Mouse (Mus musculus): ENCODE results near the gene Zfp36l2. TPM values are rescaled to one million over a fixed set of nuclear protein-coding genes. Genes with fewer than 3 reads are reported as not detected.
A peak's percentile ranks its signal among the peaks of the same experiment; 100 is the strongest.
"Not testable (repeated sequence)": the region's sequence is repeated elsewhere in the genome, so short reads cannot be mapped to it uniquely, and the experiment has no call there.

The Zfp36l2 gene
- 10 to 100 TPM; 26.9 to 79.1 TPM for polyA plus RNA-seq (2017; shearing (Covaris generic))

- ATAC-seq = peak; percentile 56
Measured at GRCm38 (mm10) chr17:84187727-84188373, at the start of gene Zfp36l2. Gene Zfp36l2 (minus strand): TSS chr17:84187947.

GRCm38 (mm10) chr17:84236781-84237557 lies 49.2 kb upstream of the Zfp36l2 start:
- no peak for ATAC-seq

- ATAC-seq = no peak
Measured at GRCm38 (mm10) chr17:84235399-84235928, 47.7 kb upstream of the Zfp36l2 start.

- ATAC-seq = not testable (repeated sequence)
Measured at GRCm38 (mm10) chr17:84234785-84235184, 47.0 kb upstream of the Zfp36l2 start.

GRCm38 (mm10) chr17:84233758-84234157 lies 46.0 kb upstream of the Zfp36l2 start:
- ATAC-seq = no peak

GRCm38 (mm10) chr17:84231361-84231760 lies 43.6 kb upstream of the Zfp36l2 start:
- peak; percentile 95 for ATAC-seq

- no peak for ATAC-seq
Measured at GRCm38 (mm10) chr17:84228223-84228622, 40.5 kb upstream of the Zfp36l2 start.

- peak; percentile 5 for ATAC-seq
Measured at GRCm38 (mm10) chr17:84226681-84227080, 38.9 kb upstream of the Zfp36l2 start.

- ATAC-seq = peak; percentile 68
Measured at GRCm38 (mm10) chr17:84226231-84226630, 38.5 kb upstream of the Zfp36l2 start.

GRCm38 (mm10) chr17:84224217-84224887 lies 36.6 kb upstream of the Zfp36l2 start:
- no peak for ATAC-seq

- ATAC-seq = not testable (repeated sequence)
Measured at GRCm38 (mm10) chr17:84218841-84219240, 31.1 kb upstream of the Zfp36l2 start.

- ATAC-seq = no peak
Measured at GRCm38 (mm10) chr17:84217696-84218095, 29.9 kb upstream of the Zfp36l2 start.

- ATAC-seq = no peak
Measured at GRCm38 (mm10) chr17:84215264-84215960, 27.7 kb upstream of the Zfp36l2 start.

- ATAC-seq = no peak
Measured at GRCm38 (mm10) chr17:84213464-84213863, 25.7 kb upstream of the Zfp36l2 start.

GRCm38 (mm10) chr17:84207611-84208010 lies 19.9 kb upstream of the Zfp36l2 start:
- ATAC-seq = no peak

GRCm38 (mm10) chr17:84206239-84206638 lies 18.5 kb upstream of the Zfp36l2 start:
- ATAC-seq = no peak

- no peak for ATAC-seq
Measured at GRCm38 (mm10) chr17:84204962-84205361, 17.2 kb upstream of the Zfp36l2 start.

- ATAC-seq = no peak
Measured at GRCm38 (mm10) chr17:84203340-84203739, 15.6 kb upstream of the Zfp36l2 start.

GRCm38 (mm10) chr17:84201183-84201582 lies 13.4 kb upstream of the Zfp36l2 start:
- ATAC-seq = no peak

- ATAC-seq = no peak
Measured at GRCm38 (mm10) chr17:84197912-84198344, 10.2 kb upstream of the Zfp36l2 start.

- no peak for ATAC-seq
Measured at GRCm38 (mm10) chr17:84196329-84196728, 8.6 kb upstream of the Zfp36l2 start.

- ATAC-seq = no peak
Measured at GRCm38 (mm10) chr17:84195835-84196234, 8.1 kb upstream of the Zfp36l2 start.

Data from CD4-positive, CD25-positive, alpha-beta regulatory T cell, adult 4 months (primary cell).